Mouse (Mus musculus): ENCODE data around the gene Plekhg4.

DNA sequence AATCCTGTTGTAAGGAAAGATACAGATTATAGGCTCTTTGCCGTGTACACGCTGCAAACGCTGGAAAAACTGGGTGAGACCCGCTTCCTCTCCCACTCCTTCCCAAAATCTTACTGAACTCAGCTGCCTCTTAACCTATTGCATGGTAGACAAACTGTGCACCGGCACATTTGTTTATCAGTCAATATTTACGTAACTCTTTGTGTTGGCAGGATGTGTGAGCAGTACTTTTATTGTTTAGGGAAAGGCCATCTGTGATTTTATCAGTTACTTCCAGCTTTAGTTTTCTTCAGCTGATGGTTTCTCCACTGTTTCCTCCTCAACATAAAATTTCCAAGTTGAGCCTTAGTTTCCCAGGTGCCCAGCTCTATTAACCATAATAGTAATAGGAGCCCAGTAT is 53.8 kb downstream of the Plekhg4 start:
- no peak for TF ChIP-seq CTCF (IDR thresholded peaks at IDR 0.05; ENCODE audit: low read depth)
- no peak for TF ChIP-seq EP300 (optimal IDR thresholded peaks at IDR 0.05)

All from stomach, postnatal 0 days (tissue).